Mouse (Mus musculus) MEL (cell line): Measurements from ENCODE around the gene Cdc123.

Experiments
- CTCF ChIP-seq, 3 experiments: IDR thresholded peaks in 2 of 3; conservative IDR thresholded peaks in 1 of 3; 2 replicates each; pipeline ENCODE4 v1.5.1; 2011 to 2012; ENCODE audit warnings: low read length in 3 of 3, low read depth in 2 of 3, mild to moderate bottlenecking in 2 of 3, improper control_type of control experiment in 1 of 3, inconsistent platforms in 1 of 3, mixed read lengths in 1 of 3, moderate library complexity in 1 of 3; ENCODE audit not compliant: control insufficient read depth in 1 of 3, insufficient read depth in 1 of 3, poor library complexity in 1 of 3, severe bottlenecking in 1 of 3
- USF2 ChIP-seq, 2 experiments: IDR thresholded peaks; 2 replicates each; pipeline ENCODE4 v1.6.1; 2011 to 2012; ENCODE audit warnings: improper control_type of control experiment in 2 of 2, low read length in 2 of 2, borderline replicate concordance in 1 of 2, inconsistent platforms in 1 of 2, low read depth in 1 of 2, mild to moderate bottlenecking in 1 of 2; ENCODE audit not compliant: insufficient read depth in 1 of 2
- ZKSCAN1 ChIP-seq: IDR thresholded peaks from 2 replicates; pipeline ENCODE4 v1.6.1; 2012; ENCODE audit warnings: low read depth, mild to moderate bottlenecking, inconsistent platforms, low read length, improper control_type of control experiment, moderate library complexity

- no peak for TF ChIP-seq USF2 (IDR thresholded peaks at IDR 0.05; ENCODE audit: borderline replicate concordance in 1 of 2, insufficient read depth in 1 of 2, low read depth in 1 of 2, low read length in 2 of 2)
- no peak for TF ChIP-seq ZKSCAN1
- no peak for TF ChIP-seq CTCF (IDR thresholded peaks at IDR 0.05 in 2 of 3, conservative IDR thresholded peaks at IDR 0.05 in 1 of 3; ENCODE audit: control insufficient read depth in 1 of 3, insufficient read depth in 1 of 3, low read depth in 2 of 3, low read length in 3 of 3, poor library complexity in 1 of 3, severe bottlenecking in 1 of 3)
Measured at GRCm38 (mm10) chr2:5845826-5846225, 862 bp upstream of the Cdc123 start.
